Mouse (Mus musculus): ENCODE data around the gene Esrrg.

GRCm38 (mm10) chr1:187931146-187931545 is 322.6 kb downstream of the Esrrg start:
- TF ChIP-seq USF2 (conservative IDR thresholded peaks at IDR 0.05; ENCODE audit: low read depth, low read length) (no peak), POLR2A (IDR thresholded peaks at IDR 0.05; ENCODE audit: low read depth, low read length) (no peak), ZNF384 (IDR thresholded peaks at IDR 0.05; ENCODE audit: low read depth, low read length) (no peak), TCF12 (IDR thresholded peaks at IDR 0.05; ENCODE audit: low read depth, low read length) (no peak), MEF2A (IDR thresholded peaks at IDR 0.05; ENCODE audit: borderline replicate concordance, low read depth, low read length) (no peak), CTCF (conservative IDR thresholded peaks at IDR 0.05 in 1 of 2, IDR thresholded peaks at IDR 0.05 in 1 of 2; ENCODE audit: low read depth in 2 of 2, low read length in 2 of 2) (no peak)
